Mouse (Mus musculus) heart, embryonic 16.5 days (tissue): ENCODE measurements around the gene Timp2. TPM values are rescaled to one million over a fixed set of nuclear protein-coding genes. Genes with fewer than 3 reads are reported as not detected.

Experiments
- ATAC-seq: fragments of 200-750 bp; cut with Nextera tagmentation; replicated peaks from 2 replicates; pipeline ENCODE4 v1.8.0; 2017; ENCODE audit warnings: moderate number of reproducible peaks; ENCODE audit not compliant: insufficient read depth, low FRiP score; ENCODE audit errors: extremely low read depth
- H3K27ac ChIP-seq: fragments of 300-500 bp; sonication (generic); 2 replicates; pipeline ENCODE4 v1.5.1; 2014; ENCODE audit warnings: mild to moderate bottlenecking, low read length, control low read depth, moderate library complexity
- H3K27me3 ChIP-seq: fragments of 300-500 bp; sonication (generic); 2 replicates; pipeline ENCODE4 v1.6.1; 2014; ENCODE audit warnings: low read length, mixed read lengths; ENCODE audit not compliant: control insufficient read depth, insufficient read depth
- H3K36me3 ChIP-seq: fragments of 300-500 bp; sonication (generic); 2 replicates; pipeline ENCODE4 v1.6.1; 2014; ENCODE audit not compliant: control insufficient read depth, insufficient read depth
- H3K4me1 ChIP-seq: fragments of 300-500 bp; sonication (generic); 2 replicates; pipeline ENCODE4 v1.6.1; 2014; ENCODE audit warnings: low read length, mixed read lengths; ENCODE audit not compliant: control insufficient read depth, insufficient read depth
- H3K4me2 ChIP-seq: fragments of 300-500 bp; sonication (generic); 2 replicates; pipeline ENCODE4 v1.6.1; 2014; ENCODE audit warnings: low read depth, mild to moderate bottlenecking, control low read depth, low read length
- H3K4me3 ChIP-seq: fragments of 300-500 bp; sonication (generic); 2 replicates; pipeline ENCODE4 v1.5.1; 2014; ENCODE audit warnings: mild to moderate bottlenecking, control low read depth, low read length
- H3K9ac ChIP-seq: fragments of 300-500 bp; sonication (generic); 2 replicates; pipeline ENCODE4 v1.6.1; 2014; ENCODE audit warnings: low read length, control low read depth
- H3K9me3 ChIP-seq: fragments of 300-500 bp; sonication (generic); replicated peaks from 2 replicates; pipeline ENCODE4 v1.6.1; 2016; ENCODE audit warnings: low read length; ENCODE audit not compliant: control insufficient read depth
- WGBS: fragments of 180-500 bp; shearing (Covaris S2); extraction: QIAGEN DNeasy Blood & Tissue Kit; methylation state at CpG from one replicate; pipeline ENCODE4 v1.1.7; 2014; 5-methylcytosine and 5-hydroxymethylcytosine counted together
- polyA plus RNA-seq: library from polyadenylated mRNA; unstranded; fragments of >200 nt; fragmentation: Nextera tagmentation; extraction: Ambion mirVana; gene quantifications from 2 replicates; pipeline ENCODE4 v1.2.1, GENCODE M21; 2015

The Timp2 gene
- polyA plus RNA-seq, 1 experiment from 2014 or later = 70.6 TPM

GRCm38 (mm10) chr11:118348419-118348818 is 7.1 kb downstream of the Timp2 start:
- no peaks in the 10 kb centered on the region for H3K27me3 ChIP-seq
- H3K4me1 ChIP-seq = peaks cover 41% of the 10 kb centered on the region

GRCm38 (mm10) chr11:118347911-118348310 is 7.6 kb downstream of the Timp2 start:
- Histone ChIP-seq H3K27me3 (no peaks in the 10 kb centered on the region), H3K4me2 (no peak overlapping the region), H3K4me3 (no peak overlapping the region), H3K9me3 (no peaks in the 10 kb centered on the region), H3K27ac (peak overlapping the region; percentile 46; the same call in 1 of the 2 replicates), H3K36me3 (0 out of 2 replicates have a peak, but pooled peaks cover 2% of the 10 kb centered on the region), H3K9ac (no peak overlapping the region), H3K4me1 (peaks cover 40% of the 10 kb centered on the region)
- no peak for ATAC-seq
- WGBS = 83% methylated on average over 12 of the region's 12 CpGs

More at GRCm38 (mm10) chr11:118348419-118348818, 7.1 kb downstream of the Timp2 start:
- ATAC-seq = no peak
- peak overlapping the region; percentile 13; the same call in 1 of the 2 replicates for H3K4me2 ChIP-seq
- no peak overlapping the region for H3K4me3 ChIP-seq
- peak overlapping the region; percentile 46; the same call in 1 of the 2 replicates for H3K9ac ChIP-seq
- 0 out of 2 replicates have a peak, but pooled peaks cover 2% of the 10 kb centered on the region for H3K36me3 ChIP-seq
- WGBS = 48% methylated on average over 3 of the region's 3 CpGs
- no peaks in the 10 kb centered on the region for H3K9me3 ChIP-seq
- peak overlapping the region; percentile 63 for H3K27ac ChIP-seq

- Histone ChIP-seq H3K9me3 (no peaks in the 10 kb centered on the region), H3K27me3 (no peaks in the 10 kb centered on the region), H3K4me3 (no peak overlapping the region), H3K4me2 (no peak overlapping the region), H3K4me1 (peaks cover 43% of the 10 kb centered on the region), H3K27ac (no peak overlapping the region), H3K36me3 (no peaks in the 10 kb centered on the region), H3K9ac (no peak overlapping the region)
- 82% methylated on average over 2 of the region's 2 CpGs for WGBS
- ATAC-seq = no peak
Measured at GRCm38 (mm10) chr11:118347391-118347790, 8.1 kb downstream of the Timp2 start.

GRCm38 (mm10) chr11:118346395-118347096 is 9.0 kb downstream of the Timp2 start:
- H3K9me3 ChIP-seq = no peaks in the 10 kb centered on the region
- 84% methylated on average over 8 of the region's 8 CpGs for WGBS
- H3K4me3 ChIP-seq = no peak overlapping the region
- H3K27ac ChIP-seq = no peak overlapping the region
- peaks cover 51% of the 10 kb centered on the region for H3K4me1 ChIP-seq
- no peak for ATAC-seq
- H3K9ac ChIP-seq = no peak overlapping the region
- no peak overlapping the region for H3K4me2 ChIP-seq
- no peaks in the 10 kb centered on the region for H3K36me3 ChIP-seq
- H3K27me3 ChIP-seq = no peaks in the 10 kb centered on the region

- Histone ChIP-seq H3K36me3 (no peaks in the 10 kb centered on the region), H3K4me1 (peaks cover 51% of the 10 kb centered on the region), H3K27ac (no peak overlapping the region)
Measured at GRCm38 (mm10) chr11:118345693-118346092, 9.8 kb downstream of the Timp2 start.

GRCm38 (mm10) chr11:118343629-118344028 is 11.9 kb downstream of the Timp2 start:
- ATAC-seq = no peak
- Histone ChIP-seq H3K27me3 (no peaks in the 10 kb centered on the region), H3K4me1 (peaks cover 41% of the 10 kb centered on the region), H3K4me3 (no peak overlapping the region), H3K9ac (no peak overlapping the region), H3K4me2 (no peak overlapping the region), H3K27ac (no peak overlapping the region), H3K36me3 (no peaks in the 10 kb centered on the region), H3K9me3 (no peaks in the 10 kb centered on the region)
- 78% methylated on average over 2 of the region's 2 CpGs for WGBS

More at GRCm38 (mm10) chr11:118345693-118346092, 9.8 kb downstream of the Timp2 start:
- ATAC-seq = peak; percentile 52
- no peaks in the 10 kb centered on the region for H3K9me3 ChIP-seq
- H3K4me3 ChIP-seq = no peak overlapping the region
- H3K9ac ChIP-seq = peak overlapping the region; percentile 42
- H3K4me2 ChIP-seq = no peak overlapping the region
- whole genome bisulfite sequencing = 28% methylated on average over 4 of the region's 4 CpGs
- H3K27me3 ChIP-seq = no peaks in the 10 kb centered on the region

GRCm38 (mm10) chr11:118342400-118342981 is 13.0 kb downstream of the Timp2 start, which contains the start of gene Cep295nl:
Cep295nl (minus strand) TSS chr11:118342500.
- H3K9me3 ChIP-seq = no peaks in the 10 kb centered on the region
- no peak within 1 kb of the TSS for H3K9ac ChIP-seq
- peaks cover 34% of the 10 kb centered on the region for H3K4me1 ChIP-seq
- no peaks in the 10 kb centered on the region for H3K27me3 ChIP-seq
- H3K27ac ChIP-seq = no peak within 1 kb of the TSS
- H3K4me2 ChIP-seq = no peak within 1 kb of the TSS
- WGBS = 34% methylated on average over 7 of the region's 7 CpGs
- H3K36me3 ChIP-seq = no peaks in the 10 kb centered on the region
- ATAC-seq = no peak
- no peak within 1 kb of the TSS for H3K4me3 ChIP-seq

GRCm38 (mm10) chr11:118337491-118338168 is 17.9 kb downstream of the Timp2 start:
- Histone ChIP-seq H3K36me3 (peaks cover 4% of the 10 kb centered on the region; the same call in 1 of the 2 replicates), H3K27ac (no peak overlapping the region; the same call in 1 of the 2 replicates), H3K4me1 (peaks cover 10% of the 10 kb centered on the region), H3K9me3 (no peaks in the 10 kb centered on the region), H3K4me2 (no peak overlapping the region), H3K27me3 (no peaks in the 10 kb centered on the region), H3K4me3 (no peak overlapping the region), H3K9ac (no peak overlapping the region)
- 56% methylated on average over 8 of the region's 8 CpGs for WGBS
- no peak for ATAC-seq

GRCm38 (mm10) chr11:118333431-118333830 is 22.1 kb downstream of the Timp2 start:
- H3K4me3 ChIP-seq = no peak overlapping the region
- no peak overlapping the region for H3K4me2 ChIP-seq
- no peak overlapping the region for H3K27ac ChIP-seq
- WGBS = 83% methylated on average over 17 of the region's 17 CpGs
- H3K9me3 ChIP-seq = no peaks in the 10 kb centered on the region
- H3K9ac ChIP-seq = no peak overlapping the region
- no peaks in the 10 kb centered on the region for H3K4me1 ChIP-seq
- H3K27me3 ChIP-seq = no peaks in the 10 kb centered on the region
- ATAC-seq = no peak
- peaks cover 11% of the 10 kb centered on the region for H3K36me3 ChIP-seq
